Mouse (Mus musculus): ENCODE data around the gene Eppin. TPM values are rescaled to one million over a fixed set of nuclear protein-coding genes. Genes with fewer than 3 reads are reported as not detected.
"Not testable (repeated sequence)": the region's sequence is repeated elsewhere in the genome, so short reads cannot be mapped to it uniquely, and the experiment has no call there.

Eppin gene
- polyA plus RNA-seq, 1 experiment from 2014 or later: not detected

DNA sequence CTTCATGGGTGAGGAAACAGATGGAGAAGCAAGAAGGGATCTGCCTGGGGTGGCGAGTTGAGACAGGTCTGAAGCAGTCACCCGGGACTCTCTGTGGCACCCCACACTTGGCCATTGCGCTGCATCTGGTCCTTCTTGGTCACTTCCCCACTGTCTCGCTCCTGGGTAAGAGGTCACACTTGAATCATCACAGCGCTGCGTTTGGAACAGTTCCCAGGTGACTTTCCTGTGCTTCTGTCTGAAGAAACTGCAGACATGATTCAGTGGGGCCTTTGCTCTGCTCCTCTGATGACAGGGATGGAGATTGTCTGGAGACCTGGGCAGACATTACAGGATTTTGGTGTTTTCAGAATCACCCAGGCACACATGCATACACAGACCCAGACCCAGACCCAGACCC lies 15.4 kb upstream of the Eppin start:
- Histone ChIP-seq H3K36me3 (ENCODE audit: control insufficient read depth, insufficient read depth, low read length) (no peaks in the 10 kb centered on the region), H3K4me2 (ENCODE audit: low read depth) (no peak overlapping the region), H3K4me1 (ENCODE audit: control insufficient read depth, insufficient read depth, low read length) (no peaks in the 10 kb centered on the region), H3K9me3 (ENCODE audit: control insufficient read depth, low read length) (no peaks in the 10 kb centered on the region), H3K27me3 (ENCODE audit: control insufficient read depth, insufficient read depth, low read length) (no peaks in the 10 kb centered on the region), H3K4me3 (ENCODE audit: low read depth, low read length) (no peak overlapping the region), H3K9ac (ENCODE audit: low read length) (no peak overlapping the region), H3K27ac (ENCODE audit: low read depth, low read length) (no peak overlapping the region)
- ATAC-seq (ENCODE audit: insufficient read depth, low FRiP score, low TSS enrichment) (no peak), DNase-seq (ENCODE audit: low spot score) (no peak)
- 78% methylated on average over 6 of the region's 6 CpGs for WGBS

DNA sequence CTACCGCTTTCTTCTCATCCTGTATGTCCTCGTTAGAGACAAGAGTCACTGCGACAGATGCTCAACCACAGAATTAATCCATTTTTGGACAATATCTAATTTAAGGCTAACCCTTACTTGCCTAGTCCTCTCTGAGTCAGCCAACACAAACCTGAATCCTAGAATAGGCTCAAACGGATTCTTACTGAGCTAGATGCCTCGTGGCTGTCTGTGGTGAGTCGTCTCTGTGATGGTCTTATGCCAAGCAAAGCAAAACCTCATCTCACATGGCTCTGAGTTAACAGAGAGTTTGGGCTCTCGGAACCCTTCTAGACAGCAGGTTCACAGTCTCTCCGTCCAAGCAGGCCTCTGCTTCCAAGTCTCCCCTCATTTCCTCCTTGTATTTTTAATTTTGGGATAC lies 11.0 kb upstream of the Eppin start:
- ATAC-seq (ENCODE audit: insufficient read depth, low FRiP score, low TSS enrichment) (no peak), DNase-seq (ENCODE audit: low spot score) (no peak)
- H3K9ac ChIP-seq (ENCODE audit: low read length): no peak overlapping the region
- 93% methylated on average over 8 of the region's 8 CpGs for WGBS
- no peak overlapping the region for H3K27ac ChIP-seq (ENCODE audit: low read depth, low read length)
- H3K27me3 ChIP-seq (ENCODE audit: control insufficient read depth, insufficient read depth, low read length): no peaks in the 10 kb centered on the region
- no peaks in the 10 kb centered on the region for H3K36me3 ChIP-seq (ENCODE audit: control insufficient read depth, insufficient read depth, low read length)
- no peaks in the 10 kb centered on the region; the same call in 1 of the 2 replicates for H3K9me3 ChIP-seq (ENCODE audit: control insufficient read depth, low read length)
- H3K4me1 ChIP-seq (ENCODE audit: control insufficient read depth, insufficient read depth, low read length): no peaks in the 10 kb centered on the region
- H3K4me2 ChIP-seq (ENCODE audit: low read depth): no peak overlapping the region
- H3K4me3 ChIP-seq (ENCODE audit: low read depth, low read length): no peak overlapping the region

DNA sequence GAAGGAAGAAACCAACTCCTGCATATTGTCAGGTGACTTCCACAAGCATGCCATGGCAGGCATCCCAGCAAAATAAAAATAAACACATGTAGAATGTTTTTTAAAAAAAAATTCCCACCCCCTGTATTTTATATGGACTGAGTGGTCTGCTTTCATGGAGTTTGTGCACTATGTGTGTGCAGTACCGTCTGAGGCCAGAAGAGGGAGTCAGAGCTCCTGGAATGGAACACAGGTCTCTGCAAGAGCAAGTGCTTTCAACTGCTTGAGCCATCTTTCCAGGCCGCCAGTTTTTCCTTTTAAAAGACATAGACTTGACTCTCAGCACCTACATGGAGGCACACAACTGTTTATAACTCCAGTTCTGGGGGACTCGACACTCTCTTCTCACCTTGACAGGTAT lies 10.1 kb upstream of the Eppin start:
- Histone ChIP-seq H3K4me1 (ENCODE audit: control insufficient read depth, insufficient read depth, low read length) (no peaks in the 10 kb centered on the region), H3K9me3 (ENCODE audit: control insufficient read depth, low read length) (no peaks in the 10 kb centered on the region; the same call in 1 of the 2 replicates), H3K27ac (ENCODE audit: low read depth, low read length) (no peak overlapping the region), H3K4me3 (ENCODE audit: low read depth, low read length) (no peak overlapping the region), H3K36me3 (ENCODE audit: control insufficient read depth, insufficient read depth, low read length) (no peaks in the 10 kb centered on the region), H3K9ac (ENCODE audit: low read length) (no peak overlapping the region), H3K4me2 (ENCODE audit: low read depth) (no peak overlapping the region), H3K27me3 (ENCODE audit: control insufficient read depth, insufficient read depth, low read length) (no peaks in the 10 kb centered on the region)
- WGBS: 88% methylated on average over 3 of the region's 3 CpGs
- ATAC-seq (ENCODE audit: insufficient read depth, low FRiP score, low TSS enrichment) (no peak), DNase-seq (ENCODE audit: low spot score) (no peak)

DNA sequence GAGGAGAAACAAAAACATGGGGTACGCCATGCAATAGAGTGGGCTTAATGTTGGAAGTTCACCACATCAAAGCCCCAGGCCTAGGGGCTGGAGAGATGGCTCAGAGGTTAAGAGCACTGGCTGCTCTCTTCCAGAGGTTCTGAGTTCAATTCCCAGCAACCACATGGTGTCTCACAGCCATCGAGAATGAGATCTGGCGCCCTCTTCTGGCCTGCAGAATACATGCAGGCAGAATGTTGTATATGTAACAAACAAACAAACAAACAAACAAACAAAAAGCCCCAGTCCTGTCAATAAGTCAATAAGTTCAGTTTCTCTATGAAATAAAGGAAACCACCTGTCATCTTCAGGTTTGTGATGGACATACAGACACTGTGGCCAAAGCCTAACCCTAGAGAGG lies 6.8 kb upstream of the Eppin start:
- Histone ChIP-seq H3K27me3 (ENCODE audit: control insufficient read depth, insufficient read depth, low read length) (no peaks in the 10 kb centered on the region), H3K9ac (ENCODE audit: low read length) (no peak overlapping the region), H3K4me1 (ENCODE audit: control insufficient read depth, insufficient read depth, low read length) (no peaks in the 10 kb centered on the region), H3K4me3 (ENCODE audit: low read depth, low read length) (no peak overlapping the region), H3K4me2 (ENCODE audit: low read depth) (no peak overlapping the region), H3K36me3 (ENCODE audit: control insufficient read depth, insufficient read depth, low read length) (no peaks in the 10 kb centered on the region), H3K9me3 (ENCODE audit: control insufficient read depth, low read length) (no peaks in the 10 kb centered on the region; the same call in 1 of the 2 replicates), H3K27ac (ENCODE audit: low read depth, low read length) (no peak overlapping the region)
- DNase-seq (ENCODE audit: low spot score) (no peak), ATAC-seq (ENCODE audit: insufficient read depth, low FRiP score, low TSS enrichment) (no peak)
- 64% methylated on average over 3 of the region's 3 CpGs for WGBS

DNA sequence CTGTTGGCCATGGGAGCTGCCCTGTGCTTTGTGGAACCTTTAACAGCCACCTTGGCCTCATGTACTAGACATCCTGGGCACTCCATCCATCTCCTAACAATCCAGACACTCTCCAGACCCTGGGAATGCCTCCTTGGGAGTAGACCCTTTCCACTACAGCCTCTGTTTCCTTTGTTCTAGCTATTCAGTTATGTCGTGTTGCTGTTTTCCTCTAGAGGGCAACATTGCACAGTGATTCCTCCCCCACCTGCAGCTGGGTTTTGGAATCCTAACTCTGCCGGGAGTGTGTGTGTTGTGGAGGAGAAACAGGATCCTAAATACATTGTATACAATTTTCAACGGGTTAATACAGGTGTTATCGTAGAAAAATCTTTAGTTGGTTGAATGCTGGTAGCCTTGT lies 1.4 kb downstream of the Eppin start:
- Histone ChIP-seq H3K9ac (ENCODE audit: low read length) (no peak overlapping the region), H3K36me3 (ENCODE audit: control insufficient read depth, insufficient read depth, low read length) (no peaks in the 10 kb centered on the region), H3K27ac (ENCODE audit: low read depth, low read length) (no peak overlapping the region), H3K9me3 (ENCODE audit: control insufficient read depth, low read length) (no peaks in the 10 kb centered on the region), H3K4me2 (ENCODE audit: low read depth) (no peak overlapping the region), H3K27me3 (ENCODE audit: control insufficient read depth, insufficient read depth, low read length) (no peaks in the 10 kb centered on the region), H3K4me1 (ENCODE audit: control insufficient read depth, insufficient read depth, low read length) (no peaks in the 10 kb centered on the region; the same call in 1 of the 2 replicates), H3K4me3 (ENCODE audit: low read depth, low read length) (no peak overlapping the region)
- DNase-seq (ENCODE audit: low spot score) (peak; percentile 44), ATAC-seq (ENCODE audit: insufficient read depth, low FRiP score, low TSS enrichment) (no peak)
- WGBS: 11% methylated on average over 4 of the region's 4 CpGs

DNA sequence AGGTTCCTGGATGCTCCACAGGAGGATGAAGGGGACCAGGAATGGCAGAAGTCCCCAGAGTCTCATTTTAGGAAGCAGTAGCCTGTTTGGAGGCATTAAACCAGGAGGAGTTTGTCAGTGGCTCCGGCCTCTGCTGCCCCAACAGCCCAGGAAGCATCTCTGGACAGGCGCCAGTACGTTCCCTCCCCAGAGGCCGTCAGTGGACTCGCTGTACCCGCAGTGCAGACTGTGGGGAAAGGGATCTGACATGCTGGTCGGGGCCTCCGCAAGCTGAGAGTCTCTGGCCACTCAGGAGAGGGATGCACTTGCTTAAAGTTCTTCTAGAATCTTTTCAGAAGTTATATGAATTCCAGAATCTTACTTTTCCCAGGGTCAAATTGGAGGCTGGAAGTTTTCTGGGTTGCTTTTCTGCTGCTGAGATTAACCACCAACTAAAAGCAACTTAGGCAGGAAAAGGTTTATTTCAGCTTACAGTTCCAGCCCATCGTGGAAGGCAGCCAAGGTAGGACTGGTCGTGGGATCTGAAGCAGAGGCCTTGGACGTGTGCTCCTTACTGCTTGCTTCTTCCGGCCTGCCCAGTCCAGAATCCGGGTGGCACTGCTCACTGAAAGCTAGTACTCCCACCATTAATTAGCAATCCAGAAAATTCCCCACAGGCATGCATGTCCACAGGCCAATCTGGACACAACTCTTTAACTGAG lies 8.2 kb downstream of the Eppin start, which contains the start of gene Wfdc6a:
Gene Wfdc6a, minus strand, starts transcription at position 423 of the 701 bp plus-strand sequence.
- H3K4me3 ChIP-seq (ENCODE audit: low read depth, low read length); H3K9ac ChIP-seq (ENCODE audit: low read length); H3K9me3 ChIP-seq (ENCODE audit: control insufficient read depth, low read length); H3K4me2 ChIP-seq (ENCODE audit: low read depth); H3K27me3 ChIP-seq (ENCODE audit: control insufficient read depth, insufficient read depth, low read length); H3K27ac ChIP-seq (ENCODE audit: low read depth, low read length); DNase-seq (ENCODE audit: low spot score); H3K4me1 ChIP-seq (ENCODE audit: control insufficient read depth, insufficient read depth, low read length); H3K36me3 ChIP-seq (ENCODE audit: control insufficient read depth, insufficient read depth, low read length); ATAC-seq (ENCODE audit: insufficient read depth, low FRiP score, low TSS enrichment): not testable (repeated sequence)
- 76% methylated on average over 13 of the region's 13 CpGs for WGBS

DNA sequence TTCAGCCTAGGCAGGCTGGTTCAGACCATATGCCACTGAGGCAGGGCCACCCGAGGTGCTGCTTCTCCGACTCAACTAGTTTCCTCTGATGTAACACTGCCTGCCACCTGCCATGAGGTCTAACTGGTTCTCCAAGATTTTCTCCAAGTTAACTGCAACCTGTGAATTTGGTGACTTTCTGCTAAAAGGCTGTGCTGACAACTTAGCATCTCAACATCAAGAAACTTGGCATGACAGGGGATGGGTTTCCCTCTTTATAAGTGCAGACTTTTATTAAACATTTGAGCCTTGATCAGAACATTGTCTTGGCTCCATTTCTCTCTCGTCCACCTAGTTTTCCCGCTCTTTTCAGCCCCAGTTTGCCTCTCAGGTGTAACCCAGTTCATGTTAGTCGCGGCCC lies 20.0 kb downstream of the Eppin start, which contains the start of gene Spint3:
Gene Spint3, minus strand, starts transcription at position 101 of the 400 bp plus-strand sequence.
- H3K4me2 ChIP-seq (ENCODE audit: low read depth); H3K27ac ChIP-seq (ENCODE audit: low read depth, low read length); ATAC-seq (ENCODE audit: insufficient read depth, low FRiP score, low TSS enrichment); H3K36me3 ChIP-seq (ENCODE audit: control insufficient read depth, insufficient read depth, low read length); DNase-seq (ENCODE audit: low spot score); H3K4me1 ChIP-seq (ENCODE audit: control insufficient read depth, insufficient read depth, low read length); H3K27me3 ChIP-seq (ENCODE audit: control insufficient read depth, insufficient read depth, low read length); H3K9ac ChIP-seq (ENCODE audit: low read length); H3K9me3 ChIP-seq (ENCODE audit: control insufficient read depth, low read length); H3K4me3 ChIP-seq (ENCODE audit: low read depth, low read length): not testable (repeated sequence)
- 79% methylated on average over 6 of the region's 6 CpGs for WGBS

DNA sequence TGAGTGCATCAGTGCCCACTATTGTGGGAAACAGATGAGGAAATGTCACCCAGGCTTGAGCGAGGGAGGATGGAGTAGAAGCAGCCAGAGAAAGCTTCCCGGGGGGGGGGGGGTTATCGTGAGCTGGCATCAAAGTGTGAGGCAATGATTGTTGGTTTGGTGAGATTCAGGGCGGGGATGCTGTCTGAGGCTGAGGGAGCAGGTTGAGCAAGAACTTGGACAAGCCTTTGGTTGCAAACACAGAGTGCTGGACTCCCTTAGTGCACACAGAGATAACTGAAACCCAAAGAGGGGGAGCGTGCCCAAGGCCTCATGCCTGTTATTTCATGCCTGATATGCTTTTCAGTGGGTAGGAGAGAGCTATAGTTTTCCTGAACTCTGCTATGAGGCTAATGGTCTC lies 25.9 kb downstream of the Eppin start:
- H3K27me3 ChIP-seq (ENCODE audit: control insufficient read depth, insufficient read depth, low read length): 0 out of 2 replicates have a peak, but pooled peaks cover 5% of the 10 kb centered on the region
- 95% methylated on average over 5 of the region's 5 CpGs for whole genome bisulfite sequencing
- DNase-seq (ENCODE audit: low spot score): no peak
- no peak for ATAC-seq (ENCODE audit: insufficient read depth, low FRiP score, low TSS enrichment)
- no peak overlapping the region for H3K9ac ChIP-seq (ENCODE audit: low read length)
- H3K4me1 ChIP-seq (ENCODE audit: control insufficient read depth, insufficient read depth, low read length): 0 out of 2 replicates have a peak, but pooled peaks cover 3% of the 10 kb centered on the region
- H3K27ac ChIP-seq (ENCODE audit: low read depth, low read length): no peak overlapping the region
- no peak overlapping the region for H3K4me3 ChIP-seq (ENCODE audit: low read depth, low read length)
- H3K36me3 ChIP-seq (ENCODE audit: control insufficient read depth, insufficient read depth, low read length): no peaks in the 10 kb centered on the region
- no peaks in the 10 kb centered on the region for H3K9me3 ChIP-seq (ENCODE audit: control insufficient read depth, low read length)
- H3K4me2 ChIP-seq (ENCODE audit: low read depth): no peak overlapping the region

DNA sequence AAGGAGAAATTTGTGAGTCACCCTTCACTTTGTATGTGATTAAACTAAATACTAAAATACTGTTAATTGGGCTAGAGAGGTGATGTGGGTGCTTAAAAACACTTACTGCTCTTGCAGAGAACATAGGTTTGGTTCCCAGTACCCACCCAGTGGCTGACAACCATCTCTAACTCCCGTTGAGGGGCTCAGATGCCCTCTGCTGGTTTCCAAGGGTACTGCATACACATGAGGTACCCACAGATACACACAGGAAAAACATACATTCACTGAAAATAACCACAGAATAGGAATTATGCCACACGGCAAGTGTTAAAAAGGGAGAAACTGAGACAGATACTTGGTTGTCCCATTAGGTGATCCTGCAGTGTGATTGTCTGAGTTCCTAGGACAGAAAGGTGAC lies 26.4 kb downstream of the Eppin start:
- Histone ChIP-seq H3K9me3 (ENCODE audit: control insufficient read depth, low read length) (no peaks in the 10 kb centered on the region), H3K4me1 (ENCODE audit: control insufficient read depth, insufficient read depth, low read length) (0 out of 2 replicates have a peak, but pooled peaks cover 3% of the 10 kb centered on the region), H3K36me3 (ENCODE audit: control insufficient read depth, insufficient read depth, low read length) (no peaks in the 10 kb centered on the region), H3K9ac (ENCODE audit: low read length) (no peak overlapping the region), H3K4me3 (ENCODE audit: low read depth, low read length) (no peak overlapping the region), H3K27me3 (ENCODE audit: control insufficient read depth, insufficient read depth, low read length) (0 out of 2 replicates have a peak, but pooled peaks cover 8% of the 10 kb centered on the region), H3K4me2 (ENCODE audit: low read depth) (no peak overlapping the region), H3K27ac (ENCODE audit: low read depth, low read length) (no peak overlapping the region)
- 92% methylated on average over 2 of the region's 2 CpGs for WGBS
- ATAC-seq (ENCODE audit: insufficient read depth, low FRiP score, low TSS enrichment): no peak
- DNase-seq (ENCODE audit: low spot score): no peak
